Mouse (Mus musculus): ENCODE results near the gene Maml1. TPM values are rescaled to one million over a fixed set of nuclear protein-coding genes. Genes with fewer than 3 reads are reported as not detected.
"Not testable (repeated sequence)": the region's sequence is repeated elsewhere in the genome, so short reads cannot be mapped to it uniquely, and the experiment has no call there.

Maml1 gene
- total RNA-seq (2021) (10 to 100 TPM; 20.8 to 27.8 TPM), polyA plus RNA-seq (2012; rRNA removed) (24.8 and 26.8 TPM in 2 replicates)
- long read RNA-seq, partial matches to known transcripts, result 2 of 2 reads
- long read RNA-seq, other reads (novel, unspliced or antisense), result 0 of 2 reads

DNA sequence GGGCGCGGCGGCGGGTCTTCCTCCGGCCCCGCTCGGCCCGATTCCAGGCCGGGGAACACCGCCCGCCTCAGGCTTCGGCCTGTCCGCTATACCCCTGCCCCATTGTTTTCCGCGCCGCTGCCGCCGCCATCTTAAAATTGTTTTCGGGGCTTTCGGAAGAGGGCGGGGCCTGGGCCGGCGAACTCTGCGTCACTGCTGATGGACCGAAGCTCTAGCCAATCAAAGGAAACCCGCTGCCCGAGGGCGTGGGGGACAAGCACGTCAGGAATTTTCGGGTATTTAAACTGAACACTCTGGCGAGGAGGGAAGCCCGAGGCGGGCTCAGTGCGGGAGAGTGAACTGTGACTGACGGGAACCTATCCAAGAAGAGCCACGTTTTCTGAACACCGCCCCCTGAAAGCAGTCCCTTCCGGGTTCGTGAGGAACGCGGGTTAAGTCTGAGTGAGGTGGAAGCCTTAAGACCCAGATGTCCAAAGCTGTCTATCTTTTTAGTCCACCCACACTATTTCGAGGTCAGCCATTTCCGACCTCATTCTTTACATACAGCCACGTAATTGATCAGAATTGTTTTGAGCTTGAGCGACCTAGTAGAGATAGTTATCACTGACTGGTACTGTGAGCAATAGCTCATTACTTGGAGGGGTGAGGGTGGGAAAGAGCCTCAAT lies at the start of gene Maml1:
Maml1 (minus strand) TSS at position 122 of the 666 bp plus-strand sequence.
- peak; percentile 98 for DNase-seq

DNA sequence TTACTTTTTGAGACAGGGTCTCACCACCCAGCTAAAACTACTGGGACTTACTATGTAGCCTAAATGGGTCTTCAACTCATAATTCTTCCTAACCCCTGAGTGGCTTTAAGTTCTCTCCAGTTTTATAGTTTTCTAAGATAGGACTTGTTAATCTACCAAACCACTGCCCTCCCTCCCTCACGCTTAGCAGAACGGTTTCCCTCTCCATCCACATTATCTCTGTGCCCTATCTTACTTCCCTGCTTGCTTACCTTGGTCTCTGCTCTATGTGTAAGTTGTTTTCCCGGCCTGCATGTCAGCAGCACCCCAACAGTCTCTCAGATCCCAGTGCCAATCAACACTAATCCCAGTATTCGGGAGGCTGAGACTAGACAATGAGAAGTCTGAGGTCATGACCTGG lies 44.8 kb upstream of the Maml1 start:
- no peak for DNase-seq

- DNase-seq, result no peak
These were observed 44.0 kb upstream of the Maml1 start for GRCm38 (mm10) chr11:50336126-50336525.

GRCm38 (mm10) chr11:50333181-50333580 lies 41.1 kb upstream of the Maml1 start:
- no peak for DNase-seq

DNA sequence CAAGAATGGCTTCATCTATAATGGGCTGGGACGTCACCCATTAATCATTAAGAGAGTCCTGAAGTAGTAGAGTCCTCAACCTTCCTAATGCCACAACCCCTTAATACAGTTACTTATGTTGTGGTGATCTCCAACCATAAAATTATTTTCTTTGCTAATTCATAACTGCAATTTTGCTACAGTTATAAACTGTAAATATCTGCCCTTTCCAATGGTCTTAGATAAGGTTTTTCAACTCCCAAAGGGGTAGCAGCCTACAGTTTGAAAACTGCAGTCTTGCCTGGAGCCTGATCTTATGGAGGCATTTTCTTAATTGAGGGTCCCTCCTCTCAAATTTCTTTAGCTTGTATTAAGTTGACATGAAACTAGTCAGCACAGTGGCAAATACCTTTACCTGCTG lies 37.3 kb upstream of the Maml1 start:
- no peak for DNase-seq

DNA sequence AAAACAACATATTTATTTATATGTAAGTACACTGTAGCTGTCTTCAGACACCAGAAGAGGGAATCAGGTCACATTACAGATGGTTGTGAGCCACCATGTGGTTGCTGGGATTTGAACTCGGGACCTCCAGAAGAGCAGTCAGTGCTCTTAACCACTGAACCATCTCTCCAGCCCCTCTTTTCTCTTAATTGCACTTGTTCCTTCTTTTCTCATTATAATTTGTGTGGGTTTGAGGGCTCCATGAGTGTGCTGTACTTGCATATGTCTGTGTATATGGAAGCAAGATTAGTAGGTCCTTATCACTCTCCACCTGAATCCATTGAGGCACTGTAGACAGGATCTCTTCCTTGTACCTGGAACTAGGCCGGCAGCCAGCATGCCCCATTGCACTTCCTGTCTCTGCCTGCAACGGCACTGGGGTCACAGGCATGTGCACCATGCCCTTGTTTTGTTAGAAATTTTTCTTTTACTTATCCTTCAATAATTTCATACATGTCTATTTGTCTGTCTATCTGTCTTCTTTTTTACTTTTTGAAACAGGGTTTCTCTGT lies 36.0 kb upstream of the Maml1 start:
- no peak for DNase-seq

GRCm38 (mm10) chr11:50326302-50326966 lies 34.3 kb upstream of the Maml1 start:
- DNase-seq, result no peak

DNA sequence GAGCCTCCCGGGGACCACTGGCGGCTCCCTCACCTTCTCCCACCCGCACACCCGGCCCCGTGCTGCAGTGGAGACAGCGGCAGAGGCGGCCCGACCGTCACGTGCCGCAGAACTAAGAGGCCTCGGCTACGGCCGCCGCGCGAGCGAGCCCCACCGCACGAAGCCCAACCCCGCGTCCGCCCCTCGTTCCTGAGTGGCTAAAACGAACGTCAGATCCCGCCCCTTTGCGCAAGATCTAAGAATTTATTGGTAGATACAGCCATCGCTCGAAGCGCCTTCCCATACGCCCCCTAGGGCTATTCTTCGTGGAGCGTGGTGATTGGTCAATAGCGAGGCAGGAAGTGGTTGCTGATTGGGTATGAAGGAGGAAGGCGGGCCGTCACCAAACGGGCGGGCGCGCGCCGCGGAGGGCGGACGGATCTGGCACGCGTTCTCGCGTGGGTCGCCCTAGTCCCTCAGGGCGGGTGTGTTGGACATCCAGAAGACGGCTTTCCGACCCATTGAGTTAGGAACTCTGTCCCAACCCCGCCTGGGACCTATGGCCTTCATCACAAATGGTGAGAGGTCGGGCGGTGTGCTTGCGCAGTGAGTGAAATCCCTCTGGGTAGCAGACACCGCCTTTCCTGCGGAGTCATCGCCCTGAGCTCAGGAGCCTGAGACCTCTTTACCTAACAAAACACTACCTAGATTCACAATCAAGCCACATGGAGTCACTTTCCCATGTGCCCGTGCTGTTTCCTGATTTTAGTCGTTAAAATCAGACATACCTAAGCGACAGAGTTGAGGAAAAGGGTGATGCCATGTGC lies 33.6 kb upstream of the Maml1 start, which contains the start of gene Canx:
Canx (minus strand) TSS at position 178 of the 806 bp plus-strand sequence.
- DNase-seq, result peak; percentile 99

DNA sequence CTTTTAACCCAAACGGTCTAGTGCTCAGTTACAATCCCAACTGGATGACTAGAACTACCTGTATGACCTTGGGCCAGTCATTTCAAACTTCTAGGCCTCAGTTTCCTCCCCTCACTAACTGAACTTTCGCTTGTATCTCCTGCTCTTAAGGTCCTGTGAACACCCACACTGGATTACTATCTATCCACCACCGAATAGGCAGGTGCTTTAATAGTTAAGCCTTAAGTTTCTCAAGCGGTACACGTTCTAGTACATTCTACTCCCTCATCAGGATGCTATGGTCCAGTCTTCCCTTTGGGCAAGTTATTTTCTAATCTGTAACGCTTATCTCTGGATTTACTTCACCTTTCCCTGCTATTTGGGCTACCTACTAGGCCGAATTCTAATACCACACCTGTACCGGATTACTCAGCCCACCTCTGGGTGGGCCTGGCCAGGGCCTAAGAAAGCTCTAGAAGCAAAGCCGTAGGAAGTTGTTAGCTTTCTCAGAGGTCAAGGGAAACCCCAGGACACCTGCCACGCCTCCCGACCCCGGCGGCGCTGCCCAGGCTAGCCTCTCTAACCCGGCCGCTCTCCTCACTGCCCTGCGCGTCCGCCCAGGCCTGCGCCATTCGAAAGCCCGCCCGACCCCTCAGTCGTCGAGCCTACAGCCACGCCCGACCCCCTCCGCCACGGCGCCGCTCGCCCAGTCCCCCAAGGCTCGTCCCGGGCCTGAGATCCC lies 32.8 kb upstream of the Maml1 start:
- DNase-seq, result no peak

- DNase-seq, result no peak
These were observed 31.7 kb upstream of the Maml1 start for GRCm38 (mm10) chr11:50323843-50324242.

DNA sequence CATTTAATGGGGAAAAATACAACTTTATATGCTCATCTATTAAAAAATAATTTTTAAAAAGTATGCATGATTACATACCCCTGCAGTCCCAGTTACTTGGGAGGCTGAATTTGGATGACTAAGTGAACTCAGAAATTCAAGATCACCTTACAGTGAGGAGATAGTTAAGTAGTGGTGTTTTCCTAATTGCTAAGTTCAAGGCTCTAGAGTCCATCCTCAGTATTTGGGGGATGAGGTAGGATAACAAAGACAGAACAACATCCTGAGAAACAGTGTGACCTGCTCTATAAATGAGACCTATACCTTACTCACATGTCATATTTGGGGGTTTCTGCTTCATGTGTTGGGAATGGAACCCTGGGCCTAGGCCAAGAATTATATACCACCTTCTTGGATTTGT lies 30.2 kb upstream of the Maml1 start:
- no peak for DNase-seq

DNA sequence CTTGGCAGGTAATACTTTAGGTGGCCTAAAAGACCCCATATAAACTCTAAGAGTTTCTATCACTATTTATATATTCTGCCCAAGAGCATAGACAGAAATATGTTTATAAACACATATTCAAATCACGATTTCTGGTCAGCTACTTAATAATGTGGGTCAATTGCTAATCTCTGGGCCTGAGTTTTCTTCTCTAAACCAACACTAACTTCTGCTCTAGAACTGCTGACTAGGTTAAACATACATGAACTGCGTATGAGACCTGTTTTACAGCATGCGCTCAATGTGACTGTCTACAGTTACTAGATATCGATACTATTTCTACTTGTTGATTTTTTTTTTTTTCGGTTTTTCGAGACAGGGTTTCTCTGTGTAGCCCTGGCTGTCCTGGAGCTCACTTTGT lies 29.1 kb upstream of the Maml1 start:
- no peak for DNase-seq

- not testable (repeated sequence) for DNase-seq
These were observed 27.2 kb upstream of the Maml1 start for GRCm38 (mm10) chr11:50319343-50319742.

GRCm38 (mm10) chr11:50312803-50313202 lies 20.7 kb upstream of the Maml1 start:
- no peak for DNase-seq

GRCm38 (mm10) chr11:50303406-50303805 lies 11.3 kb upstream of the Maml1 start:
- DNase-seq, result no peak

GRCm38 (mm10) chr11:50291321-50292165 lies 568 bp downstream of the Maml1 start:
- peak; percentile 77 for DNase-seq

- peak; percentile 36 for DNase-seq
These were observed 1.5 kb downstream of the Maml1 start for GRCm38 (mm10) chr11:50290486-50291225.

DNA sequence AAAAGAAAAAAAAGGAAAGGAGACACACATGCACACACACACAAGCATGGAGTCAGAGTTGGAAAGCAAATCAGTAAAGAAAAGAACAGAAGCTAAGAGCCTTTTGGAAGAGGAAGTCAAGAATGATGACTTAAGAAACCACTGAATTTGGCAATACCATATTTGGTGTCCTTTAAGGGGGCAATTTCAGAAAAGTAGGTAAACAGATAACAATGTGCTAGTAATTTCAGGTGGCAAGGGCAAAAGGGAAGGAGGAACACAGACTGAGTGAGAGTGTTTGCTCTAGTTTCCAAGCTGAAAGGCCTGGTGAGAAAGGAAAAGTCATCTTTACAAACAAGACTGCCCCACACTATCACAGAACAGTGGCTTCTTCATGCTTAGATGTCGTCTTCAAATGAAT lies 5.7 kb downstream of the Maml1 start:
- no peak for DNase-seq

- DNase-seq, result no peak
These were observed 6.4 kb downstream of the Maml1 start for GRCm38 (mm10) chr11:50285696-50286095.

GRCm38 (mm10) chr11:50285263-50285662 lies 6.8 kb downstream of the Maml1 start:
- DNase-seq, result no peak
